Mouse (Mus musculus) left cerebral cortex, adult 8-10 months (tissue): ENCODE results near the gene Vps37b. TPM values are rescaled to one million over a fixed set of nuclear protein-coding genes. Genes with fewer than 3 reads are reported as not detected.

Experiments used
- DNase-seq, 2 experiments: peaks; one replicate each; pipeline ENCODE4 v3.0.0; 2022; ENCODE audit warnings: low spot score in 2 of 2
- total RNA-seq, 4 experiments: library from RNA; stranded (reverse); gene quantifications; 2 replicates each; pipeline ENCODE4 v1.2.4; 2022

The Vps37b gene
- total RNA-seq, 4 experiments from 2014 or later: 35.5 to 47.5 (median 42.3) TPM

- no peak for DNase-seq
Observed at GRCm38 (mm10) chr5:124024677-124025076, 7.4 kb downstream of the Vps37b start.

- DNase-seq: no peak
Observed at GRCm38 (mm10) chr5:124022365-124022764, 9.7 kb downstream of the Vps37b start.

DNA sequence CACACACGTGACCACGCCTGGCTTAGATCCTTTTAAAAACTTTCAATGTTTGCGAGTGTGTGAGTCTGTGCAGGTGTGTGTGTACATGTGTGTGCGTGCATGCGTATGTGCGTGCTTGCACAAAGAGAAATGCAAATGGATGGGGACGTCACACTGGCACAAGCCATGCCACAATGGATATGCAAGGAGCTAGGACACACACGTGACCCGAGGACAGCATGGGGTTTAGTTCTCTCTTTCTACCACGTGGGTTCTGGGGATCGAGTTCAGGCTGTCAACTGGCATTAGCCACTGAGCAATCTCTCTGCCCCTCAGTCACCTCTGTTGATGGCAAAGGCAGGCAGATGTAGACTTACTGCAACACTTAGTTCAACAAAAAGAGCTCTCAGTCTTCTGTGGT is 10.4 kb downstream of the Vps37b start:
- DNase-seq: no peak

GRCm38 (mm10) chr5:124021148-124021547 is 10.9 kb downstream of the Vps37b start:
- DNase-seq: no peak

- peak; percentile 64 to 92 for DNase-seq
Observed at GRCm38 (mm10) chr5:124019348-124020216, 12.5 kb downstream of the Vps37b start.

DNA sequence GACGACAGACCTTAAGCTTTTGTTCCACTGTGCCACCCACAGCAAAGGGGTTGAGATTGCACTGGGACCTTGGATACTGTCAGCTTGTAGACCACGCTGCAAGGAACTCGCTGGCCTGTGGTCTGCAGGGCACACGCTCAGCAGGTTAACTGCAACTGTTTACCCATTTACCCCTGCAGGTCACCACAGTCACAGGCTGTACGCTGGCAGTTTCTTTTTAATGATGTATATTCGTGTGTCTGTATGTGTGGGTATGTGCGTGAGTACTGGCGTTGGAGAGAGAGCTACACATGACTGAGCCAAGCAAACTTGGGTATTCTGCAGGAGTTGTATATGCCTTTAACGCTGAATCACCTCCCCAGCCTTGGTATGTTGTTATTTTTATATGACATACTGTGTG is 13.4 kb downstream of the Vps37b start:
- DNase-seq: no peak

- DNase-seq: no peak
Observed at GRCm38 (mm10) chr5:124017941-124018340, 14.1 kb downstream of the Vps37b start.

DNA sequence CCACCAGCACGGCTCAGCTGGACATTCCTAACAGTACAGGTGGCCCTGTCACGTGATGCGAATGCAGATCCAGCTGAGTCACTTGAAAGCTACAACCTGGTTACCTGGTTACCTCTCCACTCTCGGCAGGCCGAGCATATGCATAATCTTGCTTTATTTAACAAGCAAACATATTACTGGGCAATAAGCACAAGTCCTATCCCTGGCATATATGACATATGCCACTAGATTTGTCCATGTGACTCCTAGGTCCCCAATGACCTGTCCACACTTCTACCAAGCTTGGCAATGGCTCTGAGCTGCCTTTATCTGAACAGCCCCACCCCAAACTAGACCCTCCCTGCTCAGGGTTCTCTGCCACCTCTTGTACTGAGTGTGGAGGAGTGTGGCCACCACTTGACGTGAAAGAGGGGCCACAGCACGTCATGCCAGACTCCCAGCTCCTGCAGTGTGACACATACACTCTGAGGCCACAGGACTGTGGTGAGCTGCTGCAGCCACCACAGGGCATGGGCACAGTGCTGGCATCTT is 15.7 kb downstream of the Vps37b start:
- no peak for DNase-seq

DNA sequence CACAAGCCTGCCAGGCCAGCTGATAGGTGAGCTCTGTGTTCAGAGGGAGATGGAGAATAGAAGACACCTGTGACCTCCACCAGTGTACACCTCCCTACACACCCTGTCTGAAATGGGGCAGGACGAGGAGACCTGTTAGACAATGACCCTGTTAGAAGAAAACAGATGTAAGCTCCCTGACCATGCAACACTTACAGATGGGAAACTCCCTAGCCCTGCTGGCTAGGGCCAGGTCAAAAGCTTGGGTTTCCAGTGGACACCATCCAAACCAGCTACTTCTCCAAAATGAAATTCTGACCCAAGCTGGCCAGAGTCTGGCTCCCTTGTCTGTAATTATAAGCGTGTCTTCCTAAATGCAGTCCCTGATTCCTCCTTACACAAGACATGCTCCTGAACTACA is 16.3 kb downstream of the Vps37b start:
- no peak for DNase-seq

DNA sequence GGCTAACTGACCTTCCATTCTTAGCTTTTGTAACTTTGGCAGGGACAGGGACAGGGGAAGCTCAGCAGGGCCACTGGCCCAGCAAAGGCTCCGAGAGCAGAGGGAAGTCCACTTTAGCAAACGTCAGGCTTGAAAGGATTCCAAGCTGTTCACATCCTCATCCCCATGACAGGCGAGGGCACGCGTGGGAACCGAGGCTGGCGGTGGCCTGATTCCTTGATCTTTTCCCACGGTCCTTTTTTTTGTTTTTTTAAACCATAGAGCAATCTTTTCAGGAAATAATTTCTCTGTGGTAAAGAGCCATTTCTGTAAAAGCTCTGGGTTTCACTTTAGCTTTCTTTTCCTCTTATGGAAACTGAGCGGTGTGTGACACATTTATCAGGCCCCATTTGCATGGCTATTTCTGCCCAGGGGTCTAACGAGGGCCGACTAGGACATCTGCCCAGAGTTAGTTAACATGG is 17.2 kb downstream of the Vps37b start:
- DNase-seq: no peak

DNA sequence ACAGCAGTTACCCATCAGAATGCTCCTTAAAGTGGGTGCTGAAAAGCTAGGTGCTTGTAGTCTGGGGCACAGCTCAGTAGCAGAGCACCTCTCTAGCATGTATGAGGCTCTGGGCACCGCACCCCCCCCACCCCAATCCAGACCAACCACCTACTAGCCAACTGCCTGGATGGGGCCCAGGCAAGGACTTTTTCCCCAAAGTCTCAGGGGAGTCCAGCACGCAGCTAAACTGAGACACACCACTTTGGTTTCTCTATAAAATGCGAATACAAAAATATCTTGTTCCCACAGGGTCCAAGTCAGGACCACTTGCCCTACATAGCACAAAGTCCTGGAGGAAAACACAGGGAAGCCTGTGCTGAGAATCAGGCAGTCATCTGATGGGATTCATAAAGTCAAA is 17.9 kb downstream of the Vps37b start:
- DNase-seq: no peak

GRCm38 (mm10) chr5:124013747-124014146 is 18.3 kb downstream of the Vps37b start:
- no peak for DNase-seq

- DNase-seq: no peak
Observed at GRCm38 (mm10) chr5:124012885-124013284, 19.2 kb downstream of the Vps37b start.

- no peak for DNase-seq
Observed at GRCm38 (mm10) chr5:124011927-124012326, 20.1 kb downstream of the Vps37b start.

DNA sequence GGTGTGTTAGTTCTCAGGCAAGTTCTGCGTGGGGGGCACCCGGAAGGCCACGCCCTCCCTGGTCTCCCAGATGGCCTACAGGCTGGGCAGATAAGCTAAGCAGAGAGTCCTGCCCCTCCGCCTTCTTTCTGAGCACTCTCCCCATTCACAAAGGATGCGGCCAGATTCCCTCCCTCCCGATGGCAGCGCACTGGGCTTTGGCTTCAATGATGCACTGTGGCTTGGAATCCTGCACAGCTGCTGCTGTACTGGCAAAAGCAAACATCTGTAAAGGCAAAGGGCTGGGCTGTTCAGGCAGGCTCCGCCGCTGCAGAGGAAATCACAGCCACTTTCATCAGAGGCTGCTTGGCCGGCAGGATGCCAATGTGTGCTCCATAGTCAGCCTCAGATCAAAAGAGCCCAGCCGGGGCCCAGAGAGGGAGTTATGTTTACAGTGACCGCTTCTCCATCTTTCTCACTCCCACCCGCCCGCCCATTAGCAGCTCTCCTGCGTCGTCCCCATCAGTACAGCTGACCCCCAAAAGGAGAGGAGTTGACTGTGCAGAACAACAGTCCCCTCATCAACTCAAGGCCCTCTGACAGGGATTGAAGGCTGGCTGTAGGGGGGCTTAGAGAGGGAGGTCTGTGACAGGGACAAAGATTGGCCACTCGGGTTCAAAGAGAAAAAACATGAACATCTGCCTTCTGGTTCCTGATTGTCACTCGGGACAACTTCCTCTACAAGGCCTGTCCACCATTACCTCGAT is 21.0 kb downstream of the Vps37b start:
- DNase-seq: no peak

- no peak for DNase-seq
Observed at GRCm38 (mm10) chr5:124010077-124010476, 22.0 kb downstream of the Vps37b start.

- DNase-seq: no peak
Observed at GRCm38 (mm10) chr5:124006891-124007491, 25.1 kb downstream of the Vps37b start.

- no peak for DNase-seq
Observed at GRCm38 (mm10) chr5:124006082-124006873, 25.8 kb downstream of the Vps37b start.

- DNase-seq: no peak
Observed at GRCm38 (mm10) chr5:124005591-124005990, 26.5 kb downstream of the Vps37b start.

DNA sequence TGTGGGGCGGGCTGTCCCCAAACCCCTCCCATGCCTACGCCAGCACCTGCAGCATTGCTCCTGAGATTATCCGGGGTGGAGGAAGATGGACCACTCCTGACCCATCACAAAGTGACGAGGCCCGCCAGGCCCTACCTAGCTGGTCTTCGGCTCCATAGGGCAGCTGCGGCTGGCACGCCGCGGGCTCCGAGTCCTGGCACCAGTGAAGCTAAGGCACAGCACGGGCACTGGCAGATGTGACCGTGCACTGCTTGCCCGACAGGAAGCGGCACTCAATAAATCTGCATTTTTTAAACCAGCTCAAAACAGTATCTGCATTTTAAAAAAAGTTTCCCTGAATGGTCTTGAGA is 26.9 kb downstream of the Vps37b start:
- no peak for DNase-seq
